Mouse (Mus musculus): ENCODE results near the gene Mrps2.
A peak's percentile ranks its signal among the peaks of the same experiment; 100 is the strongest.
"Not testable (repeated sequence)": the region's sequence is repeated elsewhere in the genome, so short reads cannot be mapped to it uniquely, and the experiment has no call there.

Mrps2 gene

DNA sequence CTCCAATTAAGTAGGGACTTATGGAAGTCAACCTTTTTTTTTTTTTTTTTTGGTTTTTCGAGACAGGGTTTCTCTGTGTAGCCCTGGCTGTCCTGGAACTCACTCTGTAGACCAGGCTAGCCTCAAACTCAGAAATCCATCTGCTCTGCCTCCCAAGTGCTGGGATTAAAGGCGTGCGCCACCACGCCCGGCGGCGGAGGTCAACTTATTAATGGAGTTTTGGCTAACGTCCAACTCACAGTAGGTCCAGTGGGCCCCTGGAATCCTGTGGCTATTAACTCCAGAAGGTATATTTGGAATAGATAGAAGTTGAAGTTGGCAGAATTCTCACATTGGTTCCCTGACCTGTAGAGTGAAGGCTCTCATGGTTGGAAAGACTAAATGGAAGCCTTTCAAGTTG, 4.1 kb downstream of the Mrps2 start:
- DNase-seq (ENCODE audit: extremely low spot score, low spot score), result not testable (repeated sequence)

DNA sequence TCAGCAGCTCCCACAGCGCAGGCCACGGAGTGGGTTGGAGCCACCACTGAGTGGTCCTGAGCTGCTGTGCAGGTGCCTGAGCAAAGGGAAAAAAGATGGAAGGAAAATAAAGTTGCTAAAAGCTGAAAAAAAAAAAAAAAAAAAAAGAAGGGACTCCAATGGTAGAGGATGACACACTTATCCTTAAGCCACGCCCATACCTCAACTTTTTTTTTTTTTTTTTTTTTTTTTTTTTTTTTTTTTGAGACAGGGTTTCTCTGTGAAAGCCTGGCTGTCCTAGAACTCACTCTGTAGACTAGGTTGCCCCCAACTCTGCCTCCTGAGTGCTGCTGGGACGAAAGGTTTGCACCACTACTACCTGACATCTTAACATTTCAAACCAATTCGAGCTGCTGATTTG, 10.1 kb downstream of the Mrps2 start:
- DNase-seq (ENCODE audit: extremely low spot score, low spot score), result not testable (repeated sequence)

DNA sequence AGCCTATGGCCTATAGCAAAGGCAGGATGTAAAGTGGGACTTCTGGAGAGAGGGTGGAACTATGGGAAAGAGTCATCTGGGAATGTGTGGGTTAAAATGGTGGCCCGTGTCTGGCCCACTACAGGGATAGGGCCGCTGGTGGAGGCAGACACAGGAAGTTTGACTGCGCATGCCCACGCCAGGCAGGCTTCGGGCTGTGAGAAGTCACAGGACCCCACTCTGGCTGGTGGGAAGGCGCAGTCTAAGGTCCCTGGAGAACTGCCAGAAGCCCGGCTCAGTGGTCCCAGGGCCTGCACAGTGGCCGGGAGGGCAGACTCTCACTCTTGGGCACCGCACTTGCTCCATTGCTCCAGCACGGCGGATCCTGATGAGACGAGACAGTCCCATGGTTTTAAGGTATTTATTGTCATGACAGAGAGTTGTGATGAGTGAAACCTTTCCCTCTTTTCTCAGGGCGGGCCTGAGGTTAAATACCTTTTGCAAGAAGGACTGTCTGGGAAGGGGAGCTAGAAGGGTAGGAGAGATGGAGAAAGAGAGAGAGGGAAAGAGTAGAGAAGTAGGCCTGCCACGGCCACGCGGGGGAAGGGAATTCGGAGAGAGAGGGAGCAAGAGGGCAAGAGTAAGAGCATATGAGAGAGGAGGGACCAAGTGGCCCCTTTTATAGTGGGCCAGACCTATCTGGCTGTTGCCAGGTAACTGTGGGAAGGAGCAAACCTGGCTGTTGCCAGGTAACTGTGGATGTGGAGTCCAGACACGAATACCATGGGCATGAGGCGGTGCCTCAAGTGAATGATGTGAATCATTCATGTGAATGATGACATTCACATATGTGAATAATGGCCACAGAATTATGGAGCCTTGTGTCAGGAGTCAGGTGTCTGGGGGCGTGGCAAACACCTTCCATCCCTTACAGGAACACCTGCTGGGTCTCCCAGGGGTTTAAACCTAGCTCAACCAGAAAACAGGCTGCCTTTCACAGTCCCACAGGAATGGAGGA, 11.6 kb downstream of the Mrps2 start:
- no peak for DNase-seq (ENCODE audit: extremely low spot score, low spot score)

DNA sequence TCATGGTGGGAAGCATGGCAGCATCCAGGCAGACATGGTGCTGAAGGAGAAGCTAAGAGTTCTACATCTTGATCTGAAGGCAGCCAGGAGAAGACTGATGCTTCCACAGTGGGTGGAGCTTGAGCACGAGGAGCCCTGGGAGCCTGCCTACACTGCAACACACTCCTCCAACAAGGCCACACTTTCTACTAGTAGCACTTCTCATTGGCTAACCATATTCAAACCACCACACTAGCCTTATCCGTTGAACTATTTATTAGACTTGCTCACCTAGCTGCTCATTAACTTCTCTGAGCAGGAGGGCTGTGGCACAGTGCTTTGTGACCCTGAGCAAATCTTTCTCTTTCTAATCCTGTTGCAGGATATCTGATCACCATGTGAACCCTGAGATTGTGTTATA, 16.0 kb downstream of the Mrps2 start:
- no peak for DNase-seq (ENCODE audit: extremely low spot score, low spot score)

DNA sequence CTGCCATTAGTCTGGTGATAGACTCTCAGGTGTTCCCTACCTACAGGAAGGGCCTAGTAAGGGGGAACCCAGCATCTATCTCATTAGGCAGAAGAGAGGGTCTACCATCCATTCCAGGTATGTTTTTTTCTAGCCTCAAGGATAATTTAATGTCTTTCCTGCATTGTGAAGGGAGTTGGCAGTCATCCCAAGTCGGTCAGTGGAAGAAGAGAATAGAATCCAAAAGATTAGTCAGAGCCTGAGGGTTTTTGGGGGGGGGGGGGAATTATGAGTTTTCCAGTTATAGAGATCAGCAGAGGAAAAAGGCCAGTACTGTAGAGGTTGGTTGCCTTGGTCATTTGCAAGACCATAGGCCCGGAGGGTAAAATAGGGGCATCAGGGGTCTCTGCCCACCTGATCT, 26.7 kb downstream of the Mrps2 start:
- no peak for DNase-seq (ENCODE audit: extremely low spot score, low spot score)

DNA sequence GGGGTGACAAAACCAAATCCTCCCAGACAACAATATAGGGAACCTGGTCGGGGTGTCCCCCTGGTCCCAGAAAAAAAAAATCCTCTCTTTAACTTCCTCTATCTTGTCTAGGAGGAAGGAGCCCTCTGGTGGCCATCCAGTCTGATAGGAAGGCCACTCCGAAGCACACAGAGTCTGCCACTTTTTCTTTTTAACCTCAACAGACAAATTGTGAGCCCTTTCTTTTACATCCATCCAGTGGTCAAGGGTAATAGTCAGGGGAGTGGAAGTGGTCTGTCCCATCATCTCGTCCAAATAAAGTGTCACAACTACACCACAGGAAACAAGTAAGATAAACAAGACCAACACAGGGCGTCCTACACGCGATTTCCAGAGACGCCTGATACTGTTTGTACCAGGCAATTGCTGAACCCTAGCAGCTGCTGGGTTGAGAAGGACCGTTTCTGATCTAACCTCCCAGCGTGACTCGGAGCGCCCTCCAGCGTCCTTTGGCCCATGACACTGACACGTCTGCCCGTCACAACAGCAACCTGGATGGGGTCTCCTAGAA, 27.4 kb downstream of the Mrps2 start:
- DNase-seq (ENCODE audit: extremely low spot score, low spot score), result no peak

DNA sequence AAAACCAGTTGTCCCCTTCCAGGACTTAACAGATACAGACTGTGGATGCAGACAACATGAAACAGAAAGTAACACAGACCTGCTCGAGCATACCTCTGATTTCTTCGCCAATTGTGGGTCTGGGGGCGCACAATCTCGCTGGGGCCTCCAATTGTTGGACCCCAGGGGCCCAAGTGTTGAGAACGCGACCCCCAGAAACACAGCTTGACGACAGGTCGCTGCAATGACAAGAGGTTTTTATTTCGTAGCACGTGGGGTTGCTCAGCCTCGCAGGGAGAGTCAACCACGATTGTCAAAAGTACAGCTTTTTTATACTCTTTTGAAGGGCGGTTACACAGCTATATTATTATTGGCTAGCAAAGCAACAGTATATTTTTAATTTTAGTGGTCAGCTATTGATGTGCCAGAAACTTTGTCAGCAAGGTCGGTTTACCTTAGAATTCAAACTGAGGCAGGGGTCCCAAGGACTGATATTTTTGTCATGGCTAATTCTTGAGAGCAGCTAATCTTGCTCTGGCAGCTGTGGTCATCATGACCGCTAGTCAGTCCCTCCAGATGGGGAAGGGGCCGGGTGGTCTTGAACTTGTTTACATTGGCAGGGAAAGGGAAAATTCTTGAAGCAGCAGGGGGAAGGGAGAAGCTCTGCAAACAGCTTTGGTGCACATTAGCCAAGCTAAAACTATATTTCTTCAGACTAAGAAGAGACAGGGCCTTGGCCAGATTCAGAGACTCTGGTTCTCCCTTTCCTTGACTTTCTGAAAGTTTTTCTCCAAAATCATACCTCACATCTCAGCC, 28.1 kb downstream of the Mrps2 start:
- no peak for DNase-seq (ENCODE audit: extremely low spot score, low spot score)

DNA sequence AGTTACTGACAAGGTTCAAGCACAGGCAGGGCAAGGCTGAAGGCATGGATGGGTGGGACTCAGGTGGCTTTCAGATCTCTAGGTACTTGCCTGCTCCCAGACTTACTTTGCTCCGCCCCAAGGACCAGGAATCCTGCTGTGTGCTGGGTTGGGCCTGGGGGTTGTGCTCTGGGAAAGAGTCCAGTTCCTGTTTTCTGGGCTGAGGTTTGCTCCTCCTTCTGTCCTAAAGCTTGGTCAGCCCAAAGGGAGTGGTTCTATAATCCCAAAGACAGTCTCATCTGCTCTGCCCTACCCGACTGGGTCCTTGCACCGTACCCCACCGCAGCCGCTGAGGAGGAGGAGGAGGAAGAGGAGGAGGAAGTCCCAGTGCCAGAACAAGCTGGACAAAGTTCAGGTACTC, 28.8 kb downstream of the Mrps2 start, which contains the start of gene Gbgt1:
Gene Gbgt1, plus strand, starts transcription at position 221 of the 400 bp plus-strand sequence.
- DNase-seq (ENCODE audit: extremely low spot score, low spot score), result no peak

DNA sequence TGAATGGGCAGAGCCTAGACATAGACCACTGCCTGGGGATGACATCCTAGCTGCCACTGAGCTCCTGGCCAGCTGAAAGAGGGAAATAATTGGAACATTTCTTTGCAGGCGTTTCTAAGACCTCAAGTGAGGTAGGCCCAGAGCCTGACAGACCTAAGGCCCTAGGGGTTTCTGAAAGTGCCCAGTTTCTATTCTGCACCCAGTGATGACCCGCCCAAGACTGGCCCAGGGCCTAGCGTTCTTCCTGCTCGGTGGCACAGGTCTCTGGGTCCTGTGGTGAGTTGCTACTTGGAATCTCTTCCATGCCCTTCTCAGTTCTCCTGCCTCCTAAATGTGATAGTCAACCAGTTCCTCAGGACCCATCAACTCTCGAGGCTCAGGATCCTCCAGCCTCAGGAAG, 29.7 kb downstream of the Mrps2 start:
- no peak for DNase-seq (ENCODE audit: extremely low spot score, low spot score)

DNA sequence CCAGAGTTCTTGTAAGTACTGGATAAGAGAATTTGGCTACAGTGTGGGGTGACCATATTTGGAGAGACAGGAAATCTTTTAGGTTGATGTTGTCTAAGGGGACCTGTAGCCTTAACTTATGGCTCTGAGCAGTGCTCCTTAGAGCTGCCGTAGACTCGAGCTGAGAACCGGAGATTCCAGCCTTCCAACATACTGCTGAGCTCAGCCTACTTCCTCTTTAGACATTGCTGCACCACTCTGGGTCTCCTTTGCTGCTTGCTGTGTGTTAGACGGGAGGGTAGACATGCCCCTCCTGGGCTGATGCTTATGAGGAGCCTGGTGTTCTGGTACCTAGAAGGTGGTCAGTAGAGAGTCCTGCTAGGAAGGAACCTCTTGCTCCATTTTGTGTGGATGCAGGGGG, 30.6 kb downstream of the Mrps2 start:
- no peak for DNase-seq (ENCODE audit: extremely low spot score, low spot score)

DNA sequence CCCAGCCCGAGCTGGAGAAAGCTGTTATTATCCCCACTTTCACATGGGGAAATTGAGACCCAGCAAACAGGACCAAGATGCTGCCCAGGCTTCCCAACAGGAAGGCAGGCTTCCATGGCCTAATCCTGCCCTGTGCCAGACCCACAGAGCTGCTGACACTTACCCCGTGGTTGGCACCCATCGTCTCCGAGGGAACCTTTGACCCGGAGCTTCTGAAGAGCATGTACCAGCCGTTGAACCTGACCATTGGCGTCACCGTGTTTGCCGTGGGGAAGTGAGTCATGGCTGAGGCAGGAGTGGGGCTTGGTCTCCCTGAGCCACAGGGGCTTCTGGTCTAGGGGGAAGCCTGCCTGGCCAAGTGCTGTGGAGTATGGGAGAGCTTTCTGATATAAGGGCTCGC, 35.1 kb downstream of the Mrps2 start:
- no peak for DNase-seq (ENCODE audit: extremely low spot score, low spot score)

DNA sequence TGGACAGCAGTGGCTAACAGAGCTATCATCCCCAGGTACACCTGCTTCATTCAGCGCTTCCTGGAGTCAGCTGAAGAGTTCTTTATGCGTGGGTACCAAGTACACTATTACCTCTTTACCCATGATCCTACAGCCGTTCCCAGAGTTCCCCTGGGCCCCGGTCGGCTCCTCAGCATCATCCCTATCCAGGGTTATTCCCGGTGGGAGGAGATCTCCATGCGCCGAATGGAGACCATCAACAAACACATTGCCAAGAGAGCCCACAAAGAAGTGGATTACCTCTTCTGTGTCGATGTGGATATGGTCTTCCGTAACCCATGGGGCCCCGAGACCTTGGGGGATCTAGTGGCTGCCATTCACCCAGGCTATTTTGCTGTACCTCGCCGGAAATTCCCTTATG, 36.8 kb downstream of the Mrps2 start:
- no peak for DNase-seq (ENCODE audit: extremely low spot score, low spot score)

DNA sequence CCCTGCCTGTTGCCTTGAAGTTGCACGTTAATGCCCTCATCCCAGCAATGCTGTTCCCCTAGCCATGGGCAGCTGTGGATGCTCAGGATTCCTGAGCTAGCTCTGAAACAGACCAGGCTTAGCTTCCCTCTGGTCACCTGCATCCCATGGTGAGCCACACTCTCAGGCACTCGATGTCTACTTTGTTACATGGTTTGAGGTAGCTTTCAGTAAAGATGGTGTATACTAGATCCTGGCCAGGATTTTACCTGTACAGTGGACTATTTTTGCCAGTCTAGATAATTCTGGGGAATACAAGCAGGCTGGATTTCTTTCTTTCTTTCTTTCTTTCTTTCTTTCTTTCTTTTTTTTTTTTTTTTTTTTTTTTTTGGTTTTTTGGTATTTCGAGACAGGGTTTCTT, 37.9 kb downstream of the Mrps2 start, which contains the start of gene Gm10134:
Gene Gm10134, plus strand, starts transcription at position 301 of the 400 bp plus-strand sequence.
- no peak for DNase-seq (ENCODE audit: extremely low spot score, low spot score)

DNA sequence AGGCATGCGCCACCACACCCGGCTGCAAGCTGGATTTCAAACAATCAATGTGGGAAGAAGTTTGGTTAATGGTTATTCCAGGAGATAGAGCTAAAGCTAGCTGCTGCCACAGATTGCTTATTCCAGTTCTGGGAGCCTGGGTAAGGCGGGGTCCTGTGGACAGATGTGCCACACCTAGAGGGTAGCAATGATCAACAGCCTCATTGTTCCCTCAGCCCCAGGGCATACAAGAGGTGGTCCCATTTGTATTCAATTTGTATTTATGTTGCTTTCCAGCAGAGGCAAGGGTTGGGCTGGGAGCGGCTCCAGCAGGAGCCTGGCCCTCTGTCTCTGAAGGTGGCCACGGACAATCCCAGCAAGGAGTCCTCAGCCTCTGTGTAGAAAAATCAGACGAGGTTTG, 38.4 kb downstream of the Mrps2 start:
- DNase-seq (ENCODE audit: extremely low spot score, low spot score), result no peak

DNA sequence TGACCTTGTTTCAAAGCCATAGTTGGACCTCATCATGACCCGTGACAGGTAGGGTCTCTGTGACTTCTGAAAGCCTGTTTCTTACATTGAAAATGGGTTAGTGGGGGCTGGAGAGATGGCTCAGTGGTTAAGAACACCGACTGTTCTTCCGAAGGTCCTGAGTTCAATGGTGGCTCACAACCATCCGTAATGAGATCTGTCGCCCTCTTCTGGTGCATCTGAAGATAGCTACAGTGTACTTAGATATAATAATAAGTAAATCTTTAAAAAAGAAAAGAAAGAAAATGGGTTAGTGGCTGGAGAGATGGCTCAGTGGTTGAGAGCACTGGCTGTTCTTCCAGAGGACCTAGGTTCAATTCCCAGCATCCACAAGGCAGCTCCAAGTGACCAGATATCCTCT, 43.7 kb downstream of the Mrps2 start:
- DNase-seq (ENCODE audit: extremely low spot score, low spot score), result not testable (repeated sequence)

DNA sequence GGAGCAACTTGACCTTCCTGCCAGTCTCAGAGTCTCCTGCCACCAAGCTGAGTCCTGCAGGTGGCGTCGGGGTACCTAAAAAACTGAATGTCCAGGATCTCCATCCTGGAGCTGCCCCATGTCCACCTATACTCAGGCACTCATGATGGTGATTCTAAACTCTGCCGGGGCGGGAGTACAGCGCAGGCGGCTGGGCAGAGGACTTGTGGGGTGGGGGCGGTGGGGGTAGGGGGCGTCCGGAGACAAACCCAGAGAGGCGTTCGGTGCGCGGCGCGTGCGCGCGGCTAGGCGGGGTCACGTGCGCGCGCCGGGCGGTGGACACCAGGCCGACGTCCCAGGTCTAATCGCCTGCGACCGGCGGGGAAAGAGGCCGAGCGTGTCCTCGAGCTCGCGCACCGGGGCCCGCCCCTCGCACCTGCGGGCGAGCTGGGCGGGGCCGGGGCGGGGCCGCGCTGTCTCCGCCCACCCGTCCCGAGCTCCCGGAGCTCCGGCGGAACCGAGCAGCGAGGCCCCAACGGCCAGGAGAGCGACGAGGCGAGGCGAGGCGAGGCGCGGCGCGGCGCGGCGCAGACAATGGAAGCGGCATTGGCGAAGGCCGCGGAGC, 45.0 kb downstream of the Mrps2 start, which contains the start of gene Ralgds:
Gene Ralgds, plus strand, starts transcription at position 328 of the 604 bp plus-strand sequence.
- peak; percentile 72 for DNase-seq (ENCODE audit: extremely low spot score, low spot score)

DNA sequence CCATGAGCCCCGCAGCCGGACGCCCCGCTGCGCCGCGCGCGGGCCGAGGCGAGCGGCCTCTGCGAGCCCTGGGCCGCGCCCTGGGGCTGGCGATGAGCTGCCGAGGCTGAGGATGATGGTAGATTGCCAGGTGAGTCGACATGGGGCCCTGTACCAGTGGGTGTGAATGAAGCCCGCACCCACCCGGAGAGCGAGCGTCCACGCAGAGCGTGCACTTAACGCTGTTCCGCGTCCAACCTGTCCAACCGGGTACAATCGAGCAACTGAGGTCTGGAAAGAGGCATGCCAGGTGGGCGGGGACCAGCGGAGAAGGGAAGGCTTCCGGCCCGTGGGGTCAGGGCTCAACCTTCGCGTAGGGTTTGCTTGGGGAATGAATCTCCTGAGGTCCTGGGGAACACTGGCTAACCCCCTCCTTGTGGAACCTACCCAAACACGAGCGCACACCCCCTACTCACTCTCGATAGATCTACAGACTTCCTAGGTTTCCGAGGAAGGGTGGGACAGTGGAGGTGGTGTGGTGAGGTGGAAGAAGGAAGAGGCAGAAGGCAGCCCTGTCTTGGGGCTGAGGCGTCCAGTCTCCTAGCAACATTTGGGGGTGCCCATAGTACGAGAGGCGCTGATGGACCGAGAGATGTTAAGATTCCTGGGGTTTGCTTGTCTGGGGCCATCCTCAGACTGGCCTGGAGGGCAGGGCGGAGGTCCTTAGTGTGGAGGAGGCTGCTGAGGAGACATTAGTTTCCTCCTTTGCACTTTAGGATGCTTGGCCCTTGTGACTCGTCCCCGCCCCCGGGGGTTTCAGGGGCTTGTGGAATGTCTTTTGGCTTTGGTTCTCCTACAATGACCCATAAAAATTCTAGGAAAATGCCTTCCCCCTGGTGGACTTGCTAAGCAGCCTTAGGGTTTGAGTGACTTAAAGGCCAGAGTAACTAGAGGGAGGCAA, 45.8 kb downstream of the Mrps2 start:
- DNase-seq (ENCODE audit: extremely low spot score, low spot score), result peak; percentile 69

DNA sequence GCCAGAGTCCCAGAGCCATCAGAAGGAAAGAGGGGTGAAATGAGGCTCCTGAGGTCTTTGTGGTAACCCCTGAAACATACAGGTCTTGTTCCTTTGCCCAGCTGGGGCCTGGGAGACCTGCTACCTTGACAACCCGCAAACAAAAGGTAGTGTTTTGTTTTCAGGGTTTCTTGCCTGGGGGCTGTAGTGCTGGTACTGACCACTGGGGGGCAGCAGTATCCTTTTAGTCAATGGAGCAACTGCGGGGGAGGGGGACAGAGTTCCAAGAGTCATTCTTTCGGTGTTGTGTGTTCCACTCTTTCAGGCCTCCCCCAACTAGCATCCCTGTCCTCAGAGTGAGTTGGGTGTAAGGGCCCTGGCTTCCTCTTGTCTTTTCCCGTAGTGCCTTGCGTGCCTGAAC, 46.6 kb downstream of the Mrps2 start:
- DNase-seq (ENCODE audit: extremely low spot score, low spot score), result peak; percentile 87

DNA sequence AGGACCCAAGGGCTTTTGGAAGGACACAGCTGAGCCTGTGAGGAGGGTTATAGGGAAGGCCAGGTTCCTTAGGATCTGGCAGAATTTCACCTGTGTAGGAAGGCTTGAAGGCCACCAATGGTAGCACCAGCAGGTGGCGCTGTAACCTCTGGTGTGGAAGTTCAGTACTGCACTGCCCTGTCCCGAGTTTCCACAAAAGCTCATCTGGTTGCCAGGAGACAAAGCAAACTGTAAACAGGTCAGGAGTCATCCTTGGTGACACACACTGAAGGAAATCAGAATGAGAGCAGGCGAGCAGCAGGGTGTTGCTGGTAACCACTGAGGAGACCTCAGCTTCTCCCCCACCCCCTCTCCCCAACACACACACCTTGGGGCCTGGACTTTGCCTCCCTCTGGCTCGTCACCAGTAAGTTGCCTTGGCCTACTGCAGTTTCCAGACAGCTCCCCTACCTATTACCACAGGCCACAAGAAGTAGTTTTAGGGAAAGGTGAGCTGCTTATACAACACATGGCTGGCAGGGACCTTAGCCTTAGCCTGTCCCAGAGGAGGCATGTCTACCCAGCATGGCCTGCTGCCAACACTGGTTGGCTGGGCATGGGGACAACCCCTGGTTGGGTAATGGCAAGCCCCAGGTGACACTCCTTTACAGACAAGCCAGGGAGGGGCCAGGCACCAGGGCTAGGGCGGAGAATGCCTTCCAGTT, 49.5 kb downstream of the Mrps2 start:
- peak; percentile 74 for DNase-seq (ENCODE audit: extremely low spot score, low spot score)

DNA sequence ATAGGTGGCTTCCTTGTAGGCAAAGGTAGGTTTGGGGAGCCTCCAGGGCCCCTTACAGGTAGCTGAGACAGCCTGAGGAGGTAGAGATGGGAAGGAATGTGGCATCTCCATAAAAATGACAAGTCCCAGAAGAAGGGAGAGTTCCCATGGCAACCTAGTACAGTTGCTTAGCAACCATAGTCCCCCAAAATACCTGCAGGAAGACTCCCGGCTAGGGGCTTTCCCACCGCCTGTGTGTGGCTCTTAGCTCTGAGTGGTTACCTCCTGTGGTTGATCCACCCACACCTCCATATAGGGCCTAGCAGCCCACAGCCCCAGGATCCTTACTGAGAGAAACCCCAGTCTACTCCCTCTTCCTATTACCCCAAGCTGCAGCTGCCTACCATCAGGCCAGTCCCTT, 50.4 kb downstream of the Mrps2 start:
- no peak for DNase-seq (ENCODE audit: extremely low spot score, low spot score)

Data from neural tube, embryonic 10.5 days (tissue).